Mouse (Mus musculus) left cerebral cortex, adult 18-20 months (tissue): ENCODE results near the gene Nedd4. TPM values are rescaled to one million over a fixed set of nuclear protein-coding genes. Genes with fewer than 3 reads are reported as not detected.

Source experiments
- DNase-seq, 2 experiments: peaks; one replicate each; pipeline ENCODE4 v3.0.0; 2021 to 2022; ENCODE audit warnings: low spot score in 2 of 2, mixed read lengths in 1 of 2
- total RNA-seq, 2 experiments: library from RNA; stranded (reverse); gene quantifications; 2 replicates each; pipeline ENCODE4 v1.2.3; 2021

The Nedd4 gene
- total RNA-seq, 2 experiments from 2014 or later = 289 to 298 TPM

DNA sequence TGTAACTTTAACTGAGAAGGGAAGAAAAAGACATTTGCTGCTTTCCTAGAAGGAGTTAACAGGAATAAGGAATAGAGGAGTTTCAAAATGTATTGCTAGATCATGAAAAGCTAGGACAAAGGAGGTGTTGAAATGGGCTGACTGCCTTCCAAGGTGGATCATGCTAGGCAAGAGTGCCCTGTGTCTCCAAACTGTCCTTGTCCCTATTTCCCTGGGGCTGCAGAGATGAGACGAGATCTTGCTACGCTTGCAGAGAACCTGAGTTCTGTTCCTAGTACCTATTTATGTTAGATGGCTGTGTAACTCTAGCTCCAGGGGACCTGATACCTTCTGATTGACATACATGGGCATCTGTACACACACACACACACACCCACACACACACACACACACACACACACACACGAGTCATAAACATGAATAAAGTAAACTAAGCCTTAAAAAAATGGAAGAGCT lies 13.6 kb downstream of the Nedd4 start:
- no peak for DNase-seq

DNA sequence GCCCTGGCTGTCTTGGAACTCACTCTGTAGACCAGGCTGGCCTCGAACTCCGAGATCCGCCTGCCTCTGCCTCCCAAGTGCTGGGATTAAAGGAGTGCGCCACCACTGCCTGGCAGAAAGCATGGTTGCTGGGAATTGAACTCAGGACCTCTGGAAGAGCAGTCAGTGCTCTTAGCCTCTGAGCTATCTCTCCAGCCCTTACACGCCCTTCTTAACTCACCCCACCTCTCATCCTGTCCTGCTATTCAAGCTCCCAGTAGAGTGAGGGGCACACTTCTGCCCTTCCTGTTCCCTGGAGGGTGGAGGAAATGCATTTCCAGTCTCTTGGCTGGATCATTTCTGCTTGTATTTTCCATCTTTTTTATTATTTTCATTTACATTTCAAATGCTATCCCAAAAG lies 15.5 kb downstream of the Nedd4 start:
- DNase-seq = no peak

DNA sequence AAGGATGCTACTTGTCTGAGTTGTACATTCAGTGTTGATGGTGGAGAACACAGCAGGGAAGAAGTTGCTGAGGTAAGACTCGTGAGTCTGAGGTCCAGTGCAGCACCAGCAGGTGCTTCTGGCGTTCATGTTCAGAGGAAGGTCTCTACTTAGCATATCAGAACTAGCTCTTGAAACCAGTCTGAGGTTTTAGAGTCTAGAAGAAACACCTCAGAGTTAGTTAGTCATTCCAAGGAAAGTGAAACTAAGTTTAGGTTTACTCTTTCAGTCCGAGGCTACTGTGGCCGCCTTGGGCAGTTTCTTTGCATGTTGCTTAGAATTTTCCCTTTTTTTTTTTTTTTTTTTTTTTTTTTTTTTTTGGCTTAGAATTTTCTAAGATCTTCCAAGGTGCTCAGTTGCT lies 16.6 kb downstream of the Nedd4 start:
- no peak for DNase-seq

DNA sequence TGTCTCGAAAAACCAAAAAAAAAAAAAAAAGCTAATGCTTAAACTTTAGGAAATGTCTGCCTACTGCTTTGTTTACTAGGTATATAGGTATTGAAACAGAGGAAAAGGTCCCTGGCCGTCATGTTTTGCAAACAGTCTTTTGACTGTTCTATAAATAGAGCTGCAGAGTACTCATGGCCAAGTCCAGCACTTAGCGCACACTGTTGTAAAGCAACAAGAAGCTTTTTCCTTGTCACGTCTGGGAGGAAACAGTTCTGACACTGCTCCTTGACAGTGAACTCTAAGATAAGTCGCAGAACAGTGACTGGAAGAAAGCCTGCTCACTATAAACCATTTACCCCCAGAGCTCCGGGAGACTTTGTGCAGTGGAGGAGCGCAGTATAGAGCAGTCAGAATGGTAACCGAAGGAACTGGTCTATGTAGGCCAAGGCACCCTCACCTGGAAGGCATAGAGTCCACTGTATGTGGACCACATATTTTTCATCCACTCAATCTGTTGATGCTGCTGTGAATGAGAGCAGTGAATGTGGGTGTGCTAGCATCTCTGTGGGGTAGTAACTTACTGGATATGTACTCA lies 19.6 kb downstream of the Nedd4 start:
- no peak for DNase-seq

DNA sequence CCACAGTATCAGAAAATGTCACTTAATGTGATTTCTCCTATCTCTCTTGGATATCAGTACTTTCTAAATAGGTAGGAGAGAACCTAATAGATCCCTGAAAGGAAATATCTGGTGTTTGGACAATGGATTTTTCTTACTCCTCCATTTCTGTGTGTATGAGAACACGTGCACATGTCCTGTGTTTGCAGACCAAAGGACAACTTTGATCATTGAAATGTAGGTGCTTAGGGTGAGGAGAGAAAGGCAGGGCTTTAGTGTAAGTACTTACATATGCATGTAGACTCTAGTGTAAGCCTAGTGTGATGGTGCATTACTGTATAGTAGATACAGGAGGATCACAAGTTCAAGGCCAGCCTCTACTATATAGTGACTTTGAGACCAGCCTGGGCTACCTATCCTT lies 21.1 kb downstream of the Nedd4 start:
- no peak for DNase-seq

DNA sequence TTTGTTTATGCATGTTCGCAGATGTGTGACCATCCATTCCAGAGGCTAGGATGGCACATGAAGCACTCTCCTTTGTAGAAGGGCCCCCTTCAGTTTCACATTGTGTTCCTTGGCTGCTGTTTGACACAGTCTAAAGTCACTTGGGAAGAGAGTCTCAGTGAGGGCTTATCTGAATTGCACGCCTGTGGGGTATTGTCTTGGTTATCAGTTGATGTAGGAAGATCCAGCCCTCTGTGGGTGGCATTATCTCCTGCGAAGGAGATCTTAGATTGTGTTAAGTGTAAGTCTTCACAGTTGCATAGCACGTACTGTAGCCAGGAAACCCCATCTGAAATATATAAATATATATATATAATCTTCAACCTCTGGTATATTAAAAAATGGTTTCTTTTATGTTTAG lies 23.1 kb downstream of the Nedd4 start:
- DNase-seq = no peak

DNA sequence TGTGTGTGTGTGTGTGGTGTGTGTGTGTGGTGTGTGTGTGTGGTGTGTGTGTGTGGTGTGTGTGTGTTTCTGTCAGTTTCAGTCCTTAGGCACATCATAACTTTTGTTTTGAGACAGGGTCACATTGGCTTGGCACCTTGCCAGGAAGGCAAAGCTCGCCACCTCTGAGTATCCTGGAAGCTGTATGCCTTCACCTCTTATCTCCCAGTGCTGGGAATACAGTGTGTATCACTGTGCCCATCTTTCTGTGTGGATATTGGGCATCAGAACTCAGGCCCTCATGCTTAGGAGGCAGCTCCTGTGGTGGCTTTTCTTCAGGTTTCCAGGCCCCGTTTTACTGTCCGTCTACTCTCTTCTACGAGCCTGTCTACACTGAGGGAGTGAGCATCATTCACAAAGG lies 24.4 kb downstream of the Nedd4 start:
- no peak for DNase-seq

DNA sequence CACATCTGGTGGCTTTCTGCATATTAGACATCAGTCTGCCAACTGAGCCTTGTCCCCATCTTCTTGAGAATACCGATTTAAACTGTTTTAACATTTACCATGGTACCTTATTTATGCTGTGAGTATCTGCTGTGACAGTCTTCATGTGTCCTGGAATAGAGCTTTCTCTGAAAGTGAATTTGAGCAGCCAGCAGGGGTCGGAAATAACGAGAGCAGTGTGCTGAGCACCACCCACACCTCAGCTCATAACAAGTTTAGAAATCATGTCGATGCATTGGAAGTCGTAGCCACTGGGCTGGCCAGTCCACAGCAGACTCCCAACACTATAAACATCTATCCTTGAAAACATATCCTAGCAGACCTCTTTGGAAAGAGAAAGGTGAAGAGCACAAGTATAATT lies 27.4 kb downstream of the Nedd4 start:
- DNase-seq = no peak

DNA sequence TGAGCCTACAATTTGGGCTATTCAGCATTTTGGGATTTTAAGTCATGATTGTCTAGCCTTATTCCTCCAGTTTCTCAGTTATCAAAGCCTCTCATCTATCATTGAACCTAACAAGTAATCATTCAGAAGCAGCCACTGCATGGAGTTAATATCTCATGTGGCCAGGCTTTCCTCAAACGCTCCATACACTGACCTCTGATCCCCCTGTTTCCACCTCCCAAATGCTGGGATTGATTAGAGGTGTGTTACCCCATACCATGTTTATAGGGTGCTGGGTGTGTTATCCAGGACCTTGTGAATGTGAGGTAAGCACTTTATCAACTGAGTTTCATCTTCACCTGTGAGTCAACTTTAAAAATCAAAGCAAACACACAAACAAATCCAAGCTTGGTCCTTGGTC lies 28.7 kb downstream of the Nedd4 start:
- no peak for DNase-seq

DNA sequence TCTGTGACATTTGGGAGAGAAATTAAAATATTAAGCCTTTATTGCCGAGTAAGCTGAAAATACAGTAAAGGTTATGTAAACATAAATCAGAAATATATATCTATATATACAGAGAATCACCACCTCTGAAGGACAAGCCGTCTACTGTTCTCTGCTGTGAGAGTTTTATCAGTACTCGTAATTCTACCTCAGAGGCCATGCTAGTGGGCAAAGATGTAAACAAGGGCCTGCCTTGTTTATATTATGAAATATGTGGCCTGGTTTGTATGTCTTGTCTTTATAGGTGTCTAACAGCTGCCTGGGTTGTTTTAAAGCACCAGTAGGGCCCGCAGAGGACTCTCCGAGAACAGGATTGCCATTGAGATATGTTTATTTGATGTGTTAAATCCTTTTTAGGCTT lies 29.8 kb downstream of the Nedd4 start:
- DNase-seq = no peak

DNA sequence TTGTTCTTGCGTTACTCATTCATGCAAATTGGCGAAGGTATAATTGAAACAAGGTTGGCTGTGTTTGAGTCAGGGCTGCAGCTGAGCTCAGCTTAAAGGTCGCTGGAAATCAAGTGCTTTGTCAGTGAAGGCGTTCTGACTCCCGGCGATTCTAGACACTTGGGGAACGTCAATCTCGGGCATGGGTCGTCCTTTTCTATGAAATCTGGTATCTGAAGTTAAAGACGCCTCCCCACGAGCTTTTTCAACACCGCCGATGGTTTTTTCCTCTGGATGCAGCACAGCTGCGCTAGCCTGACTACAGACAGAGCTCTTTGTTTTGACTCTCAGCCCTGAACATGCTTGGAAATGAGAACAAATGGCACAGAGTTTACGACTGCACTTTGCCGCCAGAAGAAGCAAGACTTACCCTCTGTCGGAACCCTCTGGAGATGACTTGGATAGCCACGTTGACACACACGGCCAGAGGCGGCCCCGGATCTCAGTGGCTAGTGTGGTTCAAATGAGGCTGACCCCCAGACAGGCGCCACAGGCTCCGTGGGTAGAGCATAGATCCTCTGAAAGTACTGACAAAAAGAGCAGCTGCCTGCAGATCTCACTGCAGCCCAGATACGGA lies 31.0 kb downstream of the Nedd4 start:
- DNase-seq = no peak

DNA sequence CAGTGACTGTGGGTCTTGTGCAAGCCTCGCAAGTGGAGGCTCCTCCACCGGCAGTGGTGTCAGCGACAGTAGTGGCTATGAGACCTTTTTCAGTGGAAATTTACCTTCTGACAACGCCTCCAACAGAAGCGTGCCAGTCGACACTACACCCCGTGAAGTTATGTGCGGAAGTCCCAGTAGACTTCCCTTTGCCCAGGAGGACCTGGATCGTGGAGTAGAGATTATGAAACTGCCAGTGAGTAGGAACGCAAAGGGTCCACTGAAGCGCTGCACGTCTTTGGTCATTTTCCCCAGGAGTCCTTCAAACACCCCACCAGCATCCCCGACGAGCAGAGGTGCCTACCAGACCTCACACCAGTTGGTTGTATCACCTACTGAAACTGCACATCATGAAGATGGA lies 31.7 kb downstream of the Nedd4 start:
- DNase-seq = no peak

DNA sequence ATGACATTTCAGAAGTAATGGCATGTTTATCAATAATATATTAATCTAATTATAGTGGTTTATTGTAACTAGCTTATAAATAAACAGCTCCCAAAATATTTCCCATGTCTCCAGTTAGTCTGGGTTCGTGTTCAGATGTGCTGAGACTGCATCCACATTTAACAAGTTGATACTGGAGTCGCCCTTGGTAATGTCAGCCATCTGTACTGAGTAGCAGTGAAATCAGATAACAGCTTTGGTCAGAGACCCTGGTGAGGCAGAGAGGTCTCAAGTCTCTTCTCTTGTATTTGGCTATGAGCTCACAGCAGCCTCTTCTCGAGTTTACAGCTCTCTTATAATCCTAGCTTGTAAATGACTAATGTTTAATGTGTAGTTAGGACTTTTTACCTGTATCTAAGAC lies 34.4 kb downstream of the Nedd4 start:
- DNase-seq = no peak

DNA sequence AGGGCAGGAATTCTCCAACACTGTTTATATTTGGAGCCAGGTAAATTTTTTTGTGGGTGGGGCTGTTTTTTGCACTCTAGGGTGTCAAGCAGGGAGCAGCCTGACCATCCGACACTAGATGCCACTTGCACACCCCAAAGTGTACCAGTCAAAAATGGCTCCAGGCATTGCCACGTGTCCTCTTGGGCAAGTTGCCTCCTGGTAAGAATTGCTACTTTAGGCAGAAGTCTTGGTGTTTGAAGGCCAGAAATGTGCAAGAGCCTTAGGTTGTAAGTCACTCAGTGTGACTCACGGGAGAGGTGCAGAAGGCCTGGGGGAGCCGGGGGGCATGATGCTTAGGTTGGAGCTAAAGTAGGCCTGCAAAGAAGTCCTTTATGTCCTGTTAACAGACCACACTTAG lies 35.6 kb downstream of the Nedd4 start:
- DNase-seq = no peak

DNA sequence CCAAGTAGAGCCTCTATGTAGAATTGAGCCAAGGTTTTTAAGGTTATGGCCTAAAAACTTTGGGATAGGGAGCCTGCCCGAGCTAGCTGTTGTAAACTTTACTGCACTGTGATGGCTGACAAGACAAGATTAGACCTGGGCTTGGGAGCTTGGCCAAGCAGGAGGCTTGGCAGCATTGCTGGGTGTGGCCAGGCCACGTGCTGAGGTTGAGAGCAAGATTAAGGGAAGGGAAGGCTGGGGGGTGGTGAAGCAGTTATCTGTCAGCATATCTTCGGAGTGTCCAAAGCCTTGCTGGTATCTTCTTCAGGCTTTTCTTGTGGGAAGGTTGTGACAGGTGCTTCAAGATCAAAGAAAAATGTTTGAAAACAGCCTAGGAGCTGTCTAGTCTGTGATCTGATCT lies 37.6 kb downstream of the Nedd4 start:
- DNase-seq = no peak

DNA sequence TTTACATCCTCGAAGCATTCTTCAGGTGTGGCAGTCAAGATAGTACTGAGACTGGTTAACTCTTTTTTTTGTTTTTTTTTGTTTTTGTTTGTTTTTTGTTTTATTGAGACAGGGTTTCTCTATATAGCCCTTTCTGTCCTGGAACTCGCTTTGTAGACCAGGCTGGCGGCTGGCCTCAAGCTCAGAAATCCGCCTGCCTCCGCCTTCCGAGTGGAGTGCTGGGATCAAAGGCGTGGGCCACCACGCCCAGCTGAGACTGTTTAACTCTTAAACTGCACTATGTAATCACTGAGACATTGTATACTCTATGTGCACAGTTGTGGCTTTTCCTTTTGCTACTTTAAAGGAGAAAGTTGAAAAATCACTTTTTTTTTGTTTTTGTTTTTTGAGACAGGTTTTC lies 39.3 kb downstream of the Nedd4 start:
- no peak for DNase-seq

DNA sequence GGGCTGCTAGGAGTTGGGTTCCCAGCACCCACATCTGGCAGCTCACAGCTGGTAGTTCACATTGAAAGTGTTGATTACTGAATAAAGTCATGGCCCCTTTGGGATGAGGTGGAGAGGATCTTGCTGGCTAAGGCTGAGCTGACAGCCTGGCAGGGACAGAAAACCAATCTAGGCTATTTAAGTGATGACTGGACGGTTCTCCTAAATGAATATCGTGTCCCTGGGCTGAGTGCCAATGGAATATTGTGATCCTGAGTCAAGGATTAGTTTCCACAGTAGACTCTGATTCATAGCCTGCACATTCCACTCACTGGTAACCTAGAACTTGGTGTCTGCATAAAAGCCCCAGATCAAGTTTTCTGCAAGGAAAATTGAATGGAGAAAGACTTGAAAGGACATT lies 39.9 kb downstream of the Nedd4 start:
- peak in 1 of 2 experiments; percentile 40 for DNase-seq

DNA sequence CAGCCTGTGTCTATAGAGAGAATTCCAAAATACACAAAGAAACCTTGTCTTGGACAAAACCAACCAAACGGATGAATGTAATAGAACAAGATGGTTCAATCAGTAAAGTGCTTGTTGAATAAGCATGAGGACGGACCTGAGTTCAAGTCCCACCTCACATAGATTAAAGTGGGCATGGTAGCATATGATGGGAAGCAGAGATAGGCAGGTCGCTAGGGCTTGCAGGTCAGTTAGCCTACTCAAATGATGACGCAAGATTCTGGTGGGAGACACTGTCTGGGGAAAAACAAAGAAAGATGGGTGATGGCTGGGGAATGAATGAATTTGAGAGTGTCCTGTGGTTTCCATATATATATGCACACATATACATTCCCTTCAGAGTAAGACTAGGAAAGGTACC lies 41.0 kb downstream of the Nedd4 start:
- DNase-seq = no peak

DNA sequence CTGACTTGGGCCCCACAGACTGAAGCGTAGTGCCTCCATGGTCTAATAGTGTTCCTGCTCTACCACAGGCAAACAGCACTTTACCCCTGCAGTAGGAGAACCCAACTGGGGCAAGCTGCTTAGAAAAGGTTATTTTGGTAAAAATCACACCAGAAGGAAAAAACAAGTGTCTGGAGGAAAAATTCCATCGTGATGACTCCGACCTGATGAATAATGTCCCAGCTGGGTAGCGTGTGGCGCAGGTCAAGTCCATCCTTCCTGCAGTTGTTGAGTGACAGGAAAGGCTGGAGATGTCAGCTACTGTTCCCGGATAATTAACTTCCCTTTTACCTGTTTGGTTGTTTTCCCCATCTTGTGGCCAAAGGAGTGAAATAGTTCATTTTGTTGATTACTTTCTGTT lies 41.6 kb downstream of the Nedd4 start:
- DNase-seq = no peak

DNA sequence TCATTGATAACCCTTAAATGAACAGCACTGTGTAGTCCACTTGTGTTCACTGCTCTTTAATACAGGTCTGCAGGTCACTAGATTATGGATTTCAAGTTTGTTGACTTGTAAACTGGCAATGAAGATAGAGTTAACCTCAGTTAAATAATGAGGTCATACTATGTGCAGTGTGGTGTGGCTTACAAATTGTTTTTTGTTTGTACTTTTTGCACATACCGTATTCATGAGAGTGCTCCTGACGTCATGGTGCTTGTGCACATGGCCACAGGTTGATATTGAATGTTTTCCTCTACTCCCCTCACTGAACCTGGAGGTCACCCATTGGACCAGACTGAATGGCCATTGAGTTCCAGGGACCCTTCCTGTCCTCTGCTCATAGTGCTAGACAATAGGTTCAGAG lies 43.1 kb downstream of the Nedd4 start:
- DNase-seq = no peak

DNA sequence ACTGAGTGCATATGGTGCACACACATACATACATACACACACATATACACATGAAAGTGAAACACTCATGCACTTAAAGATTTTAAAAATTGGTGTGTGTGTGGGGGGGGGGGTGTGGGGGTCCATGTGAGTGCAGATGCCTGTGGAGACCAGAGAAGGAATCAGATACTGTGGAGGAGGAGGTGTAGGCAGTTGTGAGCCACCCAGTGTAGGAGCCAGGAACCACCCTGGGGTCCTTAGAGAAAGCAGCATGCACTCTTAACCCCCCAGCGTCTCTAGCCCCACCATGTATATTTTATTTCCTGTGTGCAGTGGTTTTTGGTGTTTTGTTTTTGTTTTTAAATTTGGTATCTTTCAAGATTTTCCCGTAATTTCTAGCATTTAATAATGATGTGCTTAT lies 45.9 kb downstream of the Nedd4 start:
- no peak for DNase-seq

DNA sequence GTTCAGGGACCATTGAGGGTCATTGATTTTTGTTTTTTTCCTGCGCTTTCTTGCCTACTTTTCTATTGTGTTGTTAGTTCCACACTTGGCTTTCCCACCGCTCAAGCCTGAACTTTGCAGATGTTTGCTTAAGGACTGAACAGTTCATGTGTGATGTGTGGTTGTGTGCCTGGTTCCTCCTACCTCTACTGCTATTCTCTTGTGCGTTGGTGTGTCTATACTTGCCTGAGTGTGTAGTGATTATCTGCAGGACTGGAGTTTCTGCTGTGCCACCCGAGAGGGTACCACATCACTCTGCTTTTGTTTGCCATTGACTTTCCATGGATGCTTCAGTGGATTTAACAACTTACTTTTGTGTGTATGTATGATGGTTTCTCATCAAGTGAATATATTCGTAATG lies 46.5 kb downstream of the Nedd4 start:
- no peak for DNase-seq

DNA sequence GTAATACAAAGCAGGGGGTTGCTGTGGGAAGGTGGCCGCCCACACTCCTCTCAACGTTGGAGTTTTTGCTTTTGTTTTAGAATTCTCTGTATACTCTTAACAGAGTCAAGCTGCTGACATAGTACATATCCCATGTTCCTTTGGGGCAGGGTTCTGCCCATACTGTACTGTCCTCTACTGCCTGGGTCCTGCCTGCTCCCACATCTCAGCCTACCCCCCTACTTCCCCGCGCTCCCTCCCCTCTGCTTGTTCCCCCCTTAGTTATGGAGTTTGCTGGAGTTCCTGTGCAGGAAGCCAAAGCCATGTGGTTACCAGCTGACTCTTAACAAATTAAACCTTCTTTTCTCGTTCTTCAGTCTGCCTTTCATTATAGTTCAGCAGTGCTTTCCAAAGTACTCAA lies 47.9 kb downstream of the Nedd4 start:
- no peak for DNase-seq

DNA sequence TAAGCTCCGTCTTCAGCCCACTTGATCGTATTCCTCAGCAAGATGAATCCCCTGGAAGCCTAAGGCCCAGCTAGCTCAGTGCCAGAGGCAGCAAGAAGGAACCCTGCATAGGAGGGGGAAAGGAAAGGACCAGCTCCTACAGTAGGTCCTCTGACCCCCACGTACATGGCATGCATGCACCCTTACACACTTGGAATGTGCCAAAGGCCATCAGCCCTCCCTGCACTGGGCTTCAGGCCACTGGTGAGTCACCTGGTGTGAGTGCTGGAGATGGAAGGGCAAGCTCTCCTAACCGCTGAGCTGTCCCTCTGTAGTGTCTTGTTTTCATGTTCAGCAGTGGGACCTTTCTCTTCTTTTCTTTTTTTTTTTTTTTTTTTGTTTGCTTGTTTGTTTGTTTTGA lies 52.8 kb downstream of the Nedd4 start:
- DNase-seq = no peak
